Mouse (Mus musculus) heart, postnatal 10 days (tissue): Measurements from ENCODE around the gene Gm49322. TPM values are rescaled to one million over a fixed set of nuclear protein-coding genes. Genes with fewer than 3 reads are reported as not detected.

Experiments
- DNase-seq, 2 experiments: peaks; one replicate each; pipeline ENCODE4 v3.0.0; 2021
- intact Hi-C: fragments of 180-260 bp; cut with DNase I; formaldehyde crosslinking; loops from one replicate; pipeline ENCODE4 v1.15.1; 2025
- total RNA-seq, 2 experiments: library from RNA; stranded (reverse); gene quantifications; 2 replicates each; pipeline ENCODE4 v1.2.3; 2021

Gm49322 gene
- total RNA-seq, 2 experiments from 2014 or later = 0.98 to 1.2 TPM

GRCm38 (mm10) chr10:80578911-80579310 lies 26.9 kb upstream of the Gm49322 start:
- peak; percentile 73 for DNase-seq
- intact Hi-C loops = loop anchor here (2.0 kb wide), 3 partner anchors 32 to 76 kb away; partner anchors contain the start of gene Csnk1g2

- intact Hi-C loops = no loop called here
- DNase-seq = no peak
Observed at GRCm38 (mm10) chr10:80583047-80583446, 22.8 kb upstream of the Gm49322 start.

GRCm38 (mm10) chr10:80584045-80584488 lies 21.8 kb upstream of the Gm49322 start:
- peak in 1 of 2 experiments; percentile 41 for DNase-seq

GRCm38 (mm10) chr10:80584642-80585552 lies 20.9 kb upstream of the Gm49322 start:
- intact Hi-C loops = no loop called here
- DNase-seq = no peak

More at GRCm38 (mm10) chr10:80584045-80584488, 21.8 kb upstream of the Gm49322 start:
- intact Hi-C loops = no loop called here

GRCm38 (mm10) chr10:80585581-80585980 lies 20.2 kb upstream of the Gm49322 start:
- intact Hi-C loops = no loop called here
- DNase-seq = no peak

GRCm38 (mm10) chr10:80586407-80587304 lies 19.2 kb upstream of the Gm49322 start:
- intact Hi-C loops = no loop called here
- no peak for DNase-seq

GRCm38 (mm10) chr10:80587305-80587657 lies 18.5 kb upstream of the Gm49322 start:
- intact Hi-C loops = no loop called here
- DNase-seq = peak; percentile 68 to 73

- DNase-seq = no peak
- intact Hi-C loops = no loop called here
Observed at GRCm38 (mm10) chr10:80589127-80589878, 16.5 kb upstream of the Gm49322 start.

GRCm38 (mm10) chr10:80589879-80590854 lies 15.7 kb upstream of the Gm49322 start, which contains the start of gene Abhd17a:
Gene Abhd17a, minus strand, starts transcription at chr10:80590341.
- peak; percentile 97 to 98 for DNase-seq
- intact Hi-C loops = no loop called here

GRCm38 (mm10) chr10:80596318-80596717 lies 9.5 kb upstream of the Gm49322 start:
- intact Hi-C loops = no loop called here
- no peak for DNase-seq

GRCm38 (mm10) chr10:80602698-80603325 lies 3.0 kb upstream of the Gm49322 start, which contains the start of the genes Scamp4 and Adat3:
Gene Scamp4, plus strand, starts transcription at chr10:80602872.
Gene Adat3, plus strand, starts transcription at chr10:80602880.
- DNase-seq = peak; percentile 97
- intact Hi-C loops = no loop called here

- intact Hi-C loops = no loop called here
- no peak for DNase-seq
Observed at GRCm38 (mm10) chr10:80603364-80603763, 2.5 kb upstream of the Gm49322 start.

GRCm38 (mm10) chr10:80604001-80604509 lies 1.8 kb upstream of the Gm49322 start:
- intact Hi-C loops = no loop called here
- no peak for DNase-seq

GRCm38 (mm10) chr10:80604988-80605387 lies 833 bp upstream of the Gm49322 start:
- no peak for DNase-seq
- intact Hi-C loops = no loop called here

- DNase-seq = no peak
- intact Hi-C loops = no loop called here
Observed at GRCm38 (mm10) chr10:80606306-80606705, 485 bp downstream of the Gm49322 start.

GRCm38 (mm10) chr10:80606737-80607350 lies 1.0 kb downstream of the Gm49322 start:
- intact Hi-C loops = no loop called here
- DNase-seq = no peak

GRCm38 (mm10) chr10:80608435-80608834 lies 2.6 kb downstream of the Gm49322 start:
- no peak for DNase-seq
- intact Hi-C loops = no loop called here
